Mouse (Mus musculus) hindbrain, embryonic 15.5 days (tissue): Measurements from ENCODE around the gene Upk2. TPM values are rescaled to one million over a fixed set of nuclear protein-coding genes. Genes with fewer than 3 reads are reported as not detected.

ENCODE experiments used
- ATAC-seq: fragments of 200-750 bp; cut with Nextera tagmentation; 2 replicates; pipeline ENCODE4 v1.8.0; 2017; ENCODE audit warnings: low read depth, moderate number of reproducible peaks, moderate TSS enrichment; ENCODE audit not compliant: low FRiP score
- H3K27ac ChIP-seq: fragments of 300-500 bp; sonication (generic); replicated peaks from 2 replicates; pipeline ENCODE4 v1.5.1; 2015; ENCODE audit warnings: mild to moderate bottlenecking, inconsistent platforms
- H3K27me3 ChIP-seq: fragments of 300-500 bp; sonication (generic); 2 replicates; pipeline ENCODE4 v1.6.1; 2015; ENCODE audit warnings: control low read depth, inconsistent platforms
- H3K36me3 ChIP-seq: fragments of 300-500 bp; sonication (generic); 2 replicates; pipeline ENCODE4 v1.6.1; 2015; ENCODE audit warnings: control low read depth, inconsistent platforms
- H3K4me1 ChIP-seq: fragments of 300-500 bp; sonication (generic); replicated peaks from 2 replicates; pipeline ENCODE4 v1.6.1; 2015; ENCODE audit warnings: control low read depth, inconsistent platforms
- H3K4me2 ChIP-seq: fragments of 300-500 bp; sonication (generic); 2 replicates; pipeline ENCODE4 v1.6.1; 2015; ENCODE audit warnings: moderate library complexity, mild to moderate bottlenecking, inconsistent platforms
- H3K4me3 ChIP-seq: fragments of 300-500 bp; sonication (generic); 2 replicates; pipeline ENCODE4 v1.5.1; 2015; ENCODE audit warnings: mild to moderate bottlenecking, inconsistent platforms
- H3K9ac ChIP-seq: fragments of 300-500 bp; sonication (generic); 2 replicates; pipeline ENCODE4 v1.6.1; 2015; ENCODE audit warnings: inconsistent platforms
- H3K9me3 ChIP-seq: fragments of 300-500 bp; sonication (generic); 2 replicates; pipeline ENCODE4 v1.6.1; 2016; ENCODE audit warnings: control low read depth, inconsistent platforms
- WGBS: fragments of 180-500 bp; shearing (Covaris S2); methylation state at CpG from one replicate; pipeline ENCODE4 v1.1.7; 2015; 5-methylcytosine and 5-hydroxymethylcytosine counted together
- polyA plus RNA-seq: library from polyadenylated mRNA; unstranded; fragments of >200 nt; fragmentation: Nextera tagmentation; extraction: Ambion mirVana; gene quantifications from 2 replicates; pipeline ENCODE4 v1.2.1, GENCODE M21; 2015

The Upk2 gene
- not detected in 2 replicates for polyA plus RNA-seq

- Histone ChIP-seq H3K4me3 (no peak within 1 kb of the TSS), H3K27ac (no peak within 1 kb of the TSS), H3K27me3 (no peaks in the 10 kb centered on the region; the same call in 1 of the 2 replicates), H3K9ac (no peak within 1 kb of the TSS), H3K36me3 (no peaks in the 10 kb centered on the region), H3K9me3 (no peaks in the 10 kb centered on the region), H3K4me2 (no peak within 1 kb of the TSS), H3K4me1 (peaks cover 40% of the 10 kb centered on the region)
- ATAC-seq, result no peak
- WGBS, result 33% methylated on average over 4 of the region's 4 CpGs
These were observed at the start of gene Upk2 for GRCm38 (mm10) chr9:44454891-44455220. Gene Upk2 (minus strand): TSS chr9:44454976.

DNA sequence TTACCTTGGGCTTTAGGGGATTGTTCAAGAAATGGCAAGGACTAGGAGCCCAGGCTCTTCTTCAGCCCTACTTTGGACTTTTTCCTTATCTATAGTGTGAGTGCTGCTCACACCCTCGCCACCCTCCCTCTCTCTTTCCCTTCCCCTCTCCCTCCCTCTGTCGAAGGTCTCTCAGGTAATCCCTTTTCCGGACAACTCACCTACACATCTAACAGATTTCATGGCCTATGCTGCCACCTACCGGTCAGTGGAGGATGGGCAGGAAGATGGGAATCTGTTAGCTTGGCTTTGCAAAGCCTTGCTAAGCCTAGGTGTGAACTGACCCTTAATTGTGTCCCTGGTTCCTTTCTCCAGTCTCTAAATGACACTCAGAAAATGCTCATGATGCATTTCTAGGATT is 47.2 kb upstream of the Upk2 start:
- no peaks in the 10 kb centered on the region for H3K27me3 ChIP-seq
- no peaks in the 10 kb centered on the region for H3K9me3 ChIP-seq
- no peak overlapping the region for H3K27ac ChIP-seq
- no peak for ATAC-seq
- no peak overlapping the region for H3K4me3 ChIP-seq
- no peak overlapping the region for H3K9ac ChIP-seq
- peaks cover 18% of the 10 kb centered on the region for H3K36me3 ChIP-seq
- WGBS, result 0% methylated on average over 4 of the region's 4 CpGs
- H3K4me2 ChIP-seq, result no peak overlapping the region
- H3K4me1 ChIP-seq, result peaks cover 56% of the 10 kb centered on the region

- Histone ChIP-seq H3K36me3 (peaks cover 12% of the 10 kb centered on the region), H3K4me3 (no peak overlapping the region), H3K9ac (0 out of 2 replicates have a peak overlapping the region, but pooled peaks have one; percentile 8), H3K4me1 (peaks cover 63% of the 10 kb centered on the region), H3K4me2 (no peak overlapping the region), H3K27me3 (no peaks in the 10 kb centered on the region), H3K27ac (no peak overlapping the region), H3K9me3 (no peaks in the 10 kb centered on the region)
- ATAC-seq, result no peak
- WGBS, result 49% methylated on average over 10 of the region's 10 CpGs
These were observed 46.6 kb upstream of the Upk2 start for GRCm38 (mm10) chr9:44501206-44501879.

GRCm38 (mm10) chr9:44500638-44501175 is 45.9 kb upstream of the Upk2 start:
- H3K9me3 ChIP-seq, result no peaks in the 10 kb centered on the region
- peaks cover 64% of the 10 kb centered on the region for H3K4me1 ChIP-seq
- H3K36me3 ChIP-seq, result peaks cover 6% of the 10 kb centered on the region; the same call in 1 of the 2 replicates
- H3K27me3 ChIP-seq, result no peaks in the 10 kb centered on the region
- H3K27ac ChIP-seq, result peak overlapping the region; percentile 84; the same call in 1 of the 2 replicates
- peak overlapping the region; percentile 88; the same call in 1 of the 2 replicates for H3K4me2 ChIP-seq
- no peak overlapping the region for H3K4me3 ChIP-seq
- no peak overlapping the region for H3K9ac ChIP-seq
- no peak for ATAC-seq
- WGBS, result 51% methylated on average over 8 of the region's 8 CpGs

- Histone ChIP-seq H3K27me3 (no peaks in the 10 kb centered on the region), H3K4me2 (peak overlapping the region; percentile 88), H3K4me3 (peak overlapping the region; percentile 39; the same call in 1 of the 2 replicates), H3K9ac (peak overlapping the region; percentile 36; the same call in 1 of the 2 replicates), H3K9me3 (no peaks in the 10 kb centered on the region), H3K27ac (peak overlapping the region; percentile 84), H3K36me3 (0 out of 2 replicates have a peak, but pooled peaks cover 4% of the 10 kb centered on the region), H3K4me1 (peaks cover 68% of the 10 kb centered on the region)
- 19% methylated on average over 5 of the region's 5 CpGs for WGBS
- ATAC-seq, result no peak
These were observed 45.4 kb upstream of the Upk2 start for GRCm38 (mm10) chr9:44500163-44500533.

DNA sequence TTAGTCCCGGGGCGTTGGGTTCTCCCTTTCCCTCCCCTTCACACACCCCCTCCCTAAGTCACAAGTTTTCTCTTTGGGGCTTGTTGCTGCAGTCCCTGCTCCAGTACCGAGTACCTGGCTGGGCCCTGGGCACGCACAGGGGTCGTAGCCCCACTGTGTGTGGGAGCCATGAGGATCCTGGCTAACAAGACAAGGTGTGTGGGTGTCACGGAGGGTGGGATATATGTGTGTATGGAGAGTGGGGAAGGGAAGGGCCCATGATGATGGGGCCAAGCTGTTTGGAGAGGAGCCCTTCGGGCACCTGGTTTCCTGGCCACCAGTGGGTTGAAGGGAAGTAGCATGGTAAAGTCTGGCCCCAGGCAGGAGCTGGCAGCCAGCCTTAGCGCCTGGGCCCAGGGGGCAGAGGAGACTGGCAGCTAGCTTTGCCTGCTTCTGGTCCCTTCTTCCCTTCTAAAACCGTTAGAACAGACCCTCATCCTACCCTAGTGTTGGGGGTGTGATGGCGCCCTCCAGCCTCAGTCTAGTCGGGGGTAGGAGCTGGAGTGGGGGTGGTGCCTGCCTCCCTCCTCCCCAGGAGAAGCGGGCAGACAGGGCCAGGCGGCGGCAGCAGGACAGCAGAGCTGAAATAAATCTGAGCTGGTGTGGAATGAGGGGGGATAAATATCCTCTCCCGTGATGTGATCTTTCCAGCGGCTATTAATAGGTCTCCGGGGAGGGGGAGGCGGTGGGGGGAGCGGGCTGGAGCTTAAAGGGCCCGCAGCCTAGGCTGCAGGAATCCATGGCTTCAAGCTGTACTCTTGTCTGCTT is 44.8 kb upstream of the Upk2 start:
- WGBS, result 4% methylated on average over 17 of the region's 20 CpGs
- peaks cover 68% of the 10 kb centered on the region for H3K4me1 ChIP-seq
- peak overlapping the region; percentile 88 for H3K4me2 ChIP-seq
- H3K9ac ChIP-seq, result peak overlapping the region; percentile 56
- H3K36me3 ChIP-seq, result 0 out of 2 replicates have a peak, but pooled peaks cover 4% of the 10 kb centered on the region
- H3K4me3 ChIP-seq, result peak overlapping the region; percentile 39
- peak overlapping the region; percentile 84 for H3K27ac ChIP-seq
- H3K9me3 ChIP-seq, result no peaks in the 10 kb centered on the region
- no peaks in the 10 kb centered on the region for H3K27me3 ChIP-seq
- ATAC-seq, result peak; percentile 16

GRCm38 (mm10) chr9:44498421-44499355 is 43.9 kb upstream of the Upk2 start:
- under 1% methylated on average over 59 of the region's 59 CpGs for WGBS
- peak overlapping the region; percentile 88 for H3K4me2 ChIP-seq
- ATAC-seq, result peak; percentile 73

GRCm38 (mm10) chr9:44497624-44498377 is 43.0 kb upstream of the Upk2 start:
- no peak for ATAC-seq
- no peaks in the 10 kb centered on the region for H3K27me3 ChIP-seq
- 0 out of 2 replicates have a peak, but pooled peaks cover 4% of the 10 kb centered on the region for H3K36me3 ChIP-seq
- H3K9me3 ChIP-seq, result no peaks in the 10 kb centered on the region
- H3K9ac ChIP-seq, result peak overlapping the region; percentile 56
- H3K4me3 ChIP-seq, result peak overlapping the region; percentile 39
- WGBS, result 7% methylated on average over 11 of the region's 11 CpGs
- H3K4me1 ChIP-seq, result peaks cover 85% of the 10 kb centered on the region
- peak overlapping the region; percentile 84 for H3K27ac ChIP-seq
- peak overlapping the region; percentile 88 for H3K4me2 ChIP-seq

More at GRCm38 (mm10) chr9:44498421-44499355, 43.9 kb upstream of the Upk2 start:
- peaks cover 76% of the 10 kb centered on the region for H3K4me1 ChIP-seq
- H3K4me3 ChIP-seq, result peak overlapping the region; percentile 39
- H3K9me3 ChIP-seq, result no peaks in the 10 kb centered on the region
- peak overlapping the region; percentile 84 for H3K27ac ChIP-seq
- H3K9ac ChIP-seq, result peak overlapping the region; percentile 56
- H3K36me3 ChIP-seq, result 0 out of 2 replicates have a peak, but pooled peaks cover 4% of the 10 kb centered on the region
- no peaks in the 10 kb centered on the region for H3K27me3 ChIP-seq

GRCm38 (mm10) chr9:44496803-44497461 is 42.2 kb upstream of the Upk2 start:
- no peak overlapping the region for H3K4me3 ChIP-seq
- 56% methylated on average over 12 of the region's 12 CpGs for WGBS
- no peaks in the 10 kb centered on the region for H3K9me3 ChIP-seq
- no peak for ATAC-seq
- peaks cover 90% of the 10 kb centered on the region for H3K4me1 ChIP-seq
- no peaks in the 10 kb centered on the region for H3K27me3 ChIP-seq
- H3K27ac ChIP-seq, result no peak overlapping the region
- H3K36me3 ChIP-seq, result 0 out of 2 replicates have a peak, but pooled peaks cover 4% of the 10 kb centered on the region
- H3K4me2 ChIP-seq, result no peak overlapping the region
- no peak overlapping the region for H3K9ac ChIP-seq

- 92% methylated on average over 10 of the region's 10 CpGs for WGBS
- H3K27ac ChIP-seq, result no peak overlapping the region
- no peak overlapping the region for H3K4me2 ChIP-seq
- H3K4me1 ChIP-seq, result peaks cover 88% of the 10 kb centered on the region
- H3K27me3 ChIP-seq, result no peaks in the 10 kb centered on the region
- no peaks in the 10 kb centered on the region for H3K9me3 ChIP-seq
- ATAC-seq, result no peak
- no peaks in the 10 kb centered on the region for H3K36me3 ChIP-seq
- H3K4me3 ChIP-seq, result no peak overlapping the region
- no peak overlapping the region for H3K9ac ChIP-seq
These were observed 41.1 kb upstream of the Upk2 start for GRCm38 (mm10) chr9:44495810-44496344.
